Mouse (Mus musculus) intestine, postnatal 0 days (tissue): ENCODE measurements around the gene Dynlrb1. TPM values are rescaled to one million over a fixed set of nuclear protein-coding genes. Genes with fewer than 3 reads are reported as not detected.

Source experiments
- ATAC-seq: fragments of 200-750 bp; cut with Nextera tagmentation; 2 replicates; pipeline ENCODE4 v1.8.0; 2017; ENCODE audit warnings: mild to moderate bottlenecking, moderate TSS enrichment, moderate library complexity
- H3K27ac ChIP-seq: fragments of 300-500 bp; sonication (generic); 2 replicates; pipeline ENCODE4 v1.5.1; 2014; ENCODE audit warnings: mild to moderate bottlenecking, low read depth, low read length, moderate library complexity
- H3K27me3 ChIP-seq: fragments of 300-500 bp; sonication (generic); replicated peaks from 2 replicates; pipeline ENCODE4 v1.6.1; 2014; ENCODE audit warnings: low read length, mixed read lengths; ENCODE audit not compliant: control insufficient read depth, insufficient read depth
- H3K36me3 ChIP-seq: fragments of 300-500 bp; sonication (generic); 2 replicates; pipeline ENCODE4 v1.6.1; 2014; ENCODE audit warnings: mild to moderate bottlenecking, moderate library complexity; ENCODE audit not compliant: control insufficient read depth, insufficient read depth
- H3K4me1 ChIP-seq: fragments of 300-500 bp; sonication (generic); replicated peaks from 2 replicates; pipeline ENCODE4 v1.6.1; 2014; ENCODE audit warnings: antibody characterized with exemption, low read length, mixed read lengths; ENCODE audit not compliant: control insufficient read depth, insufficient read depth
- H3K4me2 ChIP-seq: fragments of 300-500 bp; sonication (generic); replicated peaks from 2 replicates; pipeline ENCODE4 v1.6.1; 2014; ENCODE audit warnings: low read depth, mild to moderate bottlenecking, moderate library complexity
- H3K4me3 ChIP-seq: fragments of 300-500 bp; sonication (generic); 2 replicates; pipeline ENCODE4 v1.5.1; 2014; ENCODE audit warnings: low read depth, low read length
- H3K9ac ChIP-seq: fragments of 300-500 bp; sonication (generic); 2 replicates; pipeline ENCODE4 v1.6.1; 2014; ENCODE audit warnings: mild to moderate bottlenecking, low read depth, low read length
- H3K9me3 ChIP-seq: fragments of 300-500 bp; sonication (generic); 2 replicates; pipeline ENCODE4 v1.6.1; 2016; ENCODE audit warnings: mixed run types; ENCODE audit not compliant: control insufficient read depth
- CTCF ChIP-seq: sonication (generic); IDR thresholded peaks from 2 replicates; pipeline ENCODE4 v1.5.1; 2016; ENCODE audit warnings: low read depth, mild to moderate bottlenecking, control low read depth, antibody characterized with exemption, moderate library complexity
- WGBS: fragments of 180-500 bp; shearing (Covaris S2); extraction: QIAGEN DNeasy Blood & Tissue Kit; methylation state at CpG from one replicate; pipeline ENCODE4 v1.1.7; 2014; 5-methylcytosine and 5-hydroxymethylcytosine counted together
- polyA plus RNA-seq: library from polyadenylated mRNA; unstranded; fragments of >200 nt; fragmentation: Nextera tagmentation; extraction: Ambion mirVana; gene quantifications from 2 replicates; pipeline ENCODE4 v1.2.1, GENCODE M21; 2015

Dynlrb1 gene
- polyA plus RNA-seq, result 327 and 342 TPM in 2 replicates

DNA sequence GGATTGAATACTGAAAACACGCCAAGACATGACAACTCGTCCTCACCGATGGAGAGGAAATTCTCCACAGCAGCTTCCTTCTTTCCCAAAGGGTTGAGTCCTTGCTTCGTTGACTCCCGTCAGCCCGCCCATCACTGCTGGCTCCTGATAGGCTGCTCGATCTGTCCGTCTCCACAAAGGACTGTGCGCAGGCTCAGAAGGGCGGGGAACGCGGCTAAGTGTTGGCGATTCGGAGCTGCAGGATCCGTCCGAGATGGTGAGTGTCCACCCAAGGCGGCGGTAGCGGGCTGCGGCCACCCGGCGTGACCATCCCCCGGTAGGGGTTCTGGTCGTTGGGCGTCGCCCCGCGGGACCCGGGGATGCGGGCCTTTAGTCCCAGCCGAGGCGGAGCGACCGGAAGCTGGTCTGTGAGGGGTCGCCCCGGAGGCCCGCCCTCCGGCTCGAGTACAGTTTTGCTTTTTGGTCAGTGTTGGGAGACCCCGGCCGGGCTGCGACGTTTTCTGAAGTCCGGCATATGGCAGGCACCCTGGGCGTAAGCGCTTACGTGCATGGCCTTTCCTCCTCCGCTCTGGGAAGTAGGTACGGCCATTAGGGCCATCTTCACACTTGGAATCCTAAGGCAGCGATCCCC is at the start of gene Dynlrb1:
Dynlrb1 (plus strand) TSS at position 172 of the 631 bp plus-strand sequence.
- H3K9ac ChIP-seq, result peak within 1 kb of the TSS; percentile 88
- no peaks in the 10 kb centered on the region; the same call in 1 of the 2 replicates for H3K36me3 ChIP-seq
- peak within 1 kb of the TSS; percentile 71 for H3K4me2 ChIP-seq
- H3K9me3 ChIP-seq, result no peaks in the 10 kb centered on the region
- H3K27me3 ChIP-seq, result no peaks in the 10 kb centered on the region
- H3K27ac ChIP-seq, result peak within 1 kb of the TSS; percentile 77
- ATAC-seq, result peak; percentile 97
- peak; percentile 51 for TF ChIP-seq CTCF
- peaks cover 11% of the 10 kb centered on the region for H3K4me1 ChIP-seq
- H3K4me3 ChIP-seq, result peak within 1 kb of the TSS; percentile 94
- under 1% methylated on average over 50 of the region's 50 CpGs for WGBS

DNA sequence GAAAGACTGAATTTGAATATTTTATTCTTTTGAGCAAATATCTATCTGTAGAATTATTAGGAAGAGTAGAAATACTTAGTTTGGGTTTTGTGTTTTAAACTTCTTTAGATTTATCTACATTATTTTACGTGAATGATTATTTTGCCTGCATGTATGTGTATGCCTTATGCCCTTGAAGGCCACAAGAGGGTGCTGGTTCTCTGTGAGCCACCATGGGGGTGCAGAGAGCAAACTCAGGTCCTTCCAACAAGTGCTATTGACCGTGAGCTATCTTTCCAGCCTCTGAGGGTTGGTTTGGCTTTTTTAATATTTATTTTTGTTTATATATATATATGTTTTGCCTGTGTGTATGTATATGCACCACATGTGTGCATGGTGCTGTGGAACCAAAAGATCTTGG is 28.9 kb upstream of the Dynlrb1 start:
- no peak overlapping the region for H3K9ac ChIP-seq
- TF ChIP-seq CTCF, result peak; percentile 78

DNA sequence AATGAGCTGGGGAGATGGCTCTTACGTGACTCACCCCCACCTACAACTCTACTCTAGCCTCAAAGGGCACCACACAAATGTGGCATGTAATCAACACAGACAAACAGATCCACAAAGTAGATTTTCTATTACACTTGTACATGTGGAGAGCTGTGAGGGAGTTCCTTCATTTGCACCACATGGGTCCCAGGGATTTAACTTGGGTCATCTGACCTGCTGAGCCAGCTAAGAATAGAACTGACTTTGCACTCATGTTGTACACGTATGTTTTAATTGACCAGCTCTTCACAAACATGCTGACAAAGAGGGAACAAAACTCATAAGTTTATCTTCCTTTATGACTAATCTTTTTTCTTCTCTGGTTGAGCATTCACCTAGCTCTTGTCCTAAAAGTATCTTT is 13.2 kb upstream of the Dynlrb1 start:
- peak overlapping the region; percentile 4; the same call in 1 of the 2 replicates for H3K27ac ChIP-seq
- ATAC-seq, result peak; percentile 51; the same call in 1 of the 2 replicates
- peaks cover 71% of the 10 kb centered on the region for H3K36me3 ChIP-seq

More for the DNA sequence above, 28.9 kb upstream of the Dynlrb1 start:
- Histone ChIP-seq H3K9me3 (no peaks in the 10 kb centered on the region), H3K27ac (no peak overlapping the region; the same call in 1 of the 2 replicates), H3K4me3 (no peak overlapping the region), H3K4me1 (no peaks in the 10 kb centered on the region), H3K27me3 (no peaks in the 10 kb centered on the region), H3K36me3 (peaks cover 43% of the 10 kb centered on the region), H3K4me2 (no peak overlapping the region)
- WGBS, result 77% methylated on average over 2 of the region's 2 CpGs
- ATAC-seq, result no peak

DNA sequence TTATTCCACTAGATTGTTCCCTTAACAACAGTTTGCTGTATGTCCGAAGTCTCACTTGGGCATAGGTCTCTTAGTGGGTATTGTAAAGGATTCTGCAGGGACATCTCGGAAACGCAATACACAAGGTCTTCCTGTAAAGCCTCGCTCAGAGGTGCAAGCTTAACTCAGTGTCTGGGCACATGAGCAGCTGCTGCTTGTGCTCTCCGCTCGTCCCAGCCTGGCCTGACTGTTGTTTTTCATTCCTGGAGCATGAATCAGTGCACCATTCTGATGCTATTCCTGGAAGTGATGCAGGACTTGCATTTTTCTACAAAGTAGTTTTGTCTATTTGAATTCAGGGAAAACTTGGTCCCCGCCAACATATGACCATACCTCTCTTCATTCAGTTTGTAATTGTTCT is 11.6 kb upstream of the Dynlrb1 start:
- H3K27ac ChIP-seq, result no peak overlapping the region
- no peak overlapping the region for H3K9ac ChIP-seq
- peaks cover 56% of the 10 kb centered on the region for H3K36me3 ChIP-seq
- H3K9me3 ChIP-seq, result no peaks in the 10 kb centered on the region
- H3K4me3 ChIP-seq, result no peak overlapping the region
- H3K4me1 ChIP-seq, result no peaks in the 10 kb centered on the region
- no peak for TF ChIP-seq CTCF
- H3K4me2 ChIP-seq, result no peak overlapping the region
- no peak for ATAC-seq
- H3K27me3 ChIP-seq, result no peaks in the 10 kb centered on the region
- WGBS, result 85% methylated on average over 7 of the region's 7 CpGs

More for the DNA sequence above, 13.2 kb upstream of the Dynlrb1 start:
- Histone ChIP-seq H3K4me3 (no peak overlapping the region), H3K4me1 (no peaks in the 10 kb centered on the region), H3K27me3 (no peaks in the 10 kb centered on the region), H3K9ac (no peak overlapping the region), H3K9me3 (no peaks in the 10 kb centered on the region), H3K4me2 (no peak overlapping the region)
- no peak for TF ChIP-seq CTCF
- 75% methylated on average over 2 of the region's 2 CpGs for WGBS

DNA sequence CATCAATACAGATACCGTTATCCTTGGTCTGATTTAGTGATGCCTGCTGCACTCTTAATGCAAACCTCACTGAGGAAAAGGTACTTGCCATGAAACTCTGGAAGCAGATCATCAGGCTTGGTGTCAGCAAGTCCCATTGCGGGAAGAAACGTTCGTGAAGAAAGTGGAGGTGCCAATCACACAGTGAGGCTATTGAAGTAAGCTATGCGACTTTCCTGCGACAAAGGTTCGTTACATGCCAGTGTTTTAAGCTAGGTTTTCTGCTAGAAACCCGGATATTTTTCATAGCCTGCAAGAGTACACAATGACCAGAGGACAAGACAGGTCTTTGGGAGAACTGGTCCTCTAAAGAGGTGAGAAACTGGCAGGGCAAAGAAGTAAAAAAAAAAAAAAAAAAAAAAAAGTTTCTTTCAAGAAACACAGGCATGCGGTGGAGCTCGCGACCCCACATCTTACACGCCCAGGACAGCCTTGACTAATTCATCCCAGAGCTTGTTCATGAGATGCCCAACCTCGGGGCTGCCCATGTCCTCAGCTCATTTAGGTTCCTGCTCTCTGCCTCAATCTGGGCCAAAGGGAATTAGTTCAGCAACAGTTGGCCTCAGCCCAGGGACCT is 479 bp upstream of the Dynlrb1 start:
- H3K4me2 ChIP-seq, result peak overlapping the region; percentile 71
- TF ChIP-seq CTCF, result no peak
- WGBS, result 4% methylated on average over 13 of the region's 13 CpGs

DNA sequence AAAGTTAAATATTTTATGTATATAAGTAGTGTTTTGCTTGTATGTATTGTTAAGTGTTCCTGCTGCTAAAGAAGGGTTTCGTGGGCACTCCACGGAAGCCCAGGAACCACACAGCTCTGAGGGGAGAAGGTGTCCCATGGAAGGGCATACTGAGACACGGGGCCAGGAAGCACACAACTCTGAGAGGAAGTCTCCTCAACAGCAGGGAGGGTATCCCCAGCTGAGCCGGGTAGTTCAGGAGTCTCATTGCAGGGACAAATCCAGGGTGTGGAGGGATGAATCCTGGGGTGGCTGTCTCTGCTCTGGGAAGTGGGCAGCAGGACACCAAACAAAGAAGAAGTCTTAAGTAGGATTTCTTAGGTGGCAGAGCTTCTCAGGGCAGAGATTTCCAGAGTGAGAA is 943 bp downstream of the Dynlrb1 start:
- no peak for TF ChIP-seq CTCF
- H3K36me3 ChIP-seq, result no peaks in the 10 kb centered on the region; the same call in 1 of the 2 replicates
- peak overlapping the region; percentile 77; the same call in 1 of the 2 replicates for H3K27ac ChIP-seq
- no peaks in the 10 kb centered on the region for H3K9me3 ChIP-seq
- H3K9ac ChIP-seq, result peak overlapping the region; percentile 88
- peaks cover 11% of the 10 kb centered on the region for H3K4me1 ChIP-seq
- no peak for ATAC-seq
- peak overlapping the region; percentile 71 for H3K4me2 ChIP-seq
- WGBS, result 5% methylated on average over 4 of the region's 4 CpGs
- no peaks in the 10 kb centered on the region for H3K27me3 ChIP-seq
- peak overlapping the region; percentile 94 for H3K4me3 ChIP-seq

More for the DNA sequence above, 479 bp upstream of the Dynlrb1 start:
- Histone ChIP-seq H3K27me3 (no peaks in the 10 kb centered on the region), H3K9me3 (no peaks in the 10 kb centered on the region), H3K27ac (no peak overlapping the region), H3K36me3 (no peaks in the 10 kb centered on the region; the same call in 1 of the 2 replicates), H3K4me1 (peaks cover 11% of the 10 kb centered on the region), H3K9ac (peak overlapping the region; percentile 88), H3K4me3 (peak overlapping the region; percentile 94)
- ATAC-seq, result peak; percentile 69
